ENCODE assay signal across 16 mouse cellular contexts in genomic region chr2:122125680-122126572, GRCm38 (mm10). TPM values are rescaled to one million over a fixed set of nuclear protein-coding genes. Genes with fewer than 3 reads are reported as not detected.
A peak's percentile ranks its signal among the peaks of the same experiment; 100 is the strongest.
DNase-seq lines count a peak whose midpoint lies in the region; ATAC-seq and TF ChIP-seq lines count a peak whose summit lies in the region.
"Had no signal": no experiment of that assay in that cellular context is flagged by ENCODE, and none has a peak within 500 bp of the region (broad histone marks: within the 10 kb centered on the region; RNA-seq: fewer than 3 reads in every experiment).

No protein-coding gene starts in this region.

- TF ChIP-seq POLR2A in MEL (IDR thresholded peaks at IDR 0.05; ENCODE audit: control insufficient read depth in 1 of 2, insufficient read depth in 1 of 2, low read depth in 1 of 2, low read length in 2 of 2, poor library complexity in 1 of 2), result no peak

- H3K4me3 ChIP-seq in MEL (ENCODE audit: control insufficient read depth in 1 of 2, insufficient read depth in 1 of 2, low read depth in 2 of 2, low read length in 2 of 2), result peak overlapping the region; percentile 8 to 16; a peak in 3 of 4 replicates
- H3K4me3 ChIP-seq: heart, adult 2 months; hindbrain, embryonic 15.5 days; neural tube, embryonic 12.5 days had no signal

- H3K27me3 ChIP-seq in MEL (ENCODE audit: control insufficient read depth in 1 of 2, insufficient read depth in 2 of 2, low read length in 2 of 2), result no peaks in the 10 kb centered on the region
- H3K27me3 ChIP-seq: hindbrain, embryonic 15.5 days had no signal

- H3K9ac ChIP-seq in MEL (ENCODE audit: control insufficient read depth, low read depth, low read length, poor library complexity, severe bottlenecking), result peak overlapping the region; percentile 13
- H3K9ac ChIP-seq: hindbrain, embryonic 15.5 days; neural tube, embryonic 12.5 days had no signal

- peaks cover 0 to 13% of the 10 kb centered on the region in 2 experiments; a peak in 2 of 4 replicates for H3K36me3 ChIP-seq in MEL (ENCODE audit: control insufficient read depth in 1 of 2, insufficient read depth in 2 of 2, low read length in 2 of 2)
- H3K36me3 ChIP-seq: hindbrain, embryonic 15.5 days; neural tube, embryonic 12.5 days had no signal

- H3K4me1 ChIP-seq in MEL (ENCODE audit: control insufficient read depth in 1 of 2, insufficient read depth in 2 of 2, low read length in 2 of 2), result peaks cover 11 to 29% of the 10 kb centered on the region in 2 experiments; a peak in 3 of 4 replicates
- H3K4me1 ChIP-seq: hindbrain, embryonic 15.5 days had no signal

- no peaks in the 10 kb centered on the region for H3K9me3 ChIP-seq in MEL (replicated peaks; ENCODE audit: insufficient read depth, low read length)
- H3K9me3 ChIP-seq: hindbrain, embryonic 15.5 days; neural tube, embryonic 12.5 days had no signal

- TF ChIP-seq EP300 in MEL (IDR thresholded peaks at IDR 0.05; ENCODE audit: low read depth in 1 of 2, low read length in 2 of 2), result peak; percentile 81 to 91

- no peaks in the 10 kb centered on the region for H3K79me2 ChIP-seq in MEL (ENCODE audit: control insufficient read depth, insufficient read depth, low read length, poor library complexity)

- peak; percentile 86 for DNase-seq in MEL (ENCODE audit: low read depth, low spot score)
- peak; percentile 34 for DNase-seq in liver
- DNase-seq in thymus, adult 18-20 months, result peak; percentile 19 to 53
- no peak for DNase-seq in cerebellum, adult 11-12 months
- DNase-seq in frontal cortex, postnatal 10 days (ENCODE audit: low spot score in 2 of 2), result no peak
- DNase-seq in right cerebral cortex, postnatal 36 days (ENCODE audit: low spot score in 2 of 2), result no peak
- DNase-seq: heart, adult 2 months; kidney, postnatal 4 days; lung, postnatal 4 days; right cerebral cortex, adult 18-20 months had no signal

- no peak for TF ChIP-seq CTCF in MEL (IDR thresholded peaks at IDR 0.05 in 2 of 3, conservative IDR thresholded peaks at IDR 0.05 in 1 of 3; ENCODE audit: control insufficient read depth in 1 of 3, insufficient read depth in 1 of 3, low read depth in 2 of 3, low read length in 3 of 3, poor library complexity in 1 of 3, severe bottlenecking in 1 of 3)

- peak; percentile 55 for ATAC-seq in CD4-positive, CD25-positive, alpha-beta regulatory T cell, adult 4 months
- ATAC-seq in monocyte, adult 5-6 weeks (replicated peaks; ENCODE audit: insufficient number of reproducible peaks, low FRiP score, low TSS enrichment, poor library complexity, severe bottlenecking), result no peak
- ATAC-seq: forebrain, embryonic 14.5 days had no signal

- TF ChIP-seq RAD21 in MEL (IDR thresholded peaks at IDR 0.05; ENCODE audit: low read depth, low read length), result no peak

- H3K27ac ChIP-seq in MEL (ENCODE audit: control insufficient read depth, low read depth, low read length), result peak overlapping the region; percentile 43
- H3K27ac ChIP-seq: hindbrain, embryonic 15.5 days; neural tube, embryonic 12.5 days had no signal

TF ChIP-seq in MEL, 35 proteins besides CTCF, POLR2A, EP300 and RAD21:
- TF ChIP-seq TCF12 (IDR thresholded peaks at IDR 0.05; ENCODE audit: low read depth, low read length), result peak; percentile 85
- TF ChIP-seq MAZ (IDR thresholded peaks at IDR 0.05; ENCODE audit: low read depth, low read length), result 0 out of 2 replicates have a peak, but pooled peaks have one; percentile 34
- no peak for TF ChIP-seq MEF2A (IDR thresholded peaks at IDR 0.05; ENCODE audit: extremely low read depth, insufficient replicate concordance, low read depth, low read length, poor library complexity, severe bottlenecking)
- peak; percentile 87 for TF ChIP-seq ETS1 (IDR thresholded peaks at IDR 0.05; ENCODE audit: low read depth, low read length)
- TF ChIP-seq MAX (IDR thresholded peaks at IDR 0.05; ENCODE audit: low read length), result 0 out of 2 replicates have a peak, but pooled peaks have one; percentile 19
- 0 out of 2 replicates have a peak, but pooled peaks have one; percentile 57 for TF ChIP-seq MYC (IDR thresholded peaks at IDR 0.05; ENCODE audit: low read depth, low read length)
- peak; percentile 86 for TF ChIP-seq RCOR1 (IDR thresholded peaks at IDR 0.05; ENCODE audit: low read depth, low read length)
- TF ChIP-seq TAL1 (IDR thresholded peaks at IDR 0.05; ENCODE audit: low read length), result peak; percentile 89
- no peak for TF ChIP-seq MYB (IDR thresholded peaks at IDR 0.05; ENCODE audit: low read depth, low read length)
- peak; percentile 12; the same call in 1 of the 2 replicates for TF ChIP-seq SIN3A (IDR thresholded peaks at IDR 0.05; ENCODE audit: low read length)
- peak; percentile 98 for TF ChIP-seq BHLHE40 (IDR thresholded peaks at IDR 0.05; ENCODE audit: borderline replicate concordance, low read depth, low read length)
- TF ChIP-seq TBP (IDR thresholded peaks at IDR 0.05; ENCODE audit: low read depth, low read length), result peak; percentile 67; the same call in 1 of the 2 replicates
- peak; percentile 60; the same call in 1 of the 2 replicates for TF ChIP-seq GABPA (IDR thresholded peaks at IDR 0.05; ENCODE audit: low read depth, low read length)
- TF ChIP-seq USF1 (IDR thresholded peaks at IDR 0.05; ENCODE audit: low read depth, low read length), result peak; percentile 55; the same call in 1 of the 2 replicates
- TF ChIP-seq USF2 (IDR thresholded peaks at IDR 0.05; ENCODE audit: borderline replicate concordance in 1 of 2, insufficient read depth in 1 of 2, low read depth in 1 of 2, low read length in 2 of 2), result no peak
- no peak for TF ChIP-seq JUND (IDR thresholded peaks at IDR 0.05; ENCODE audit: low read depth, low read length)
- peak; percentile 55 for TF ChIP-seq MXI1 (IDR thresholded peaks at IDR 0.05; ENCODE audit: low read depth, low read length)
- TF ChIP-seq GATA1 (IDR thresholded peaks at IDR 0.05; ENCODE audit: low read depth, low read length), result peak; percentile 79

RNA-seq across cellular contexts. Expression of gene Spg11, which starts 7.7 kb away (rescaled TPM):
- polyA plus RNA-seq in CD4-positive, CD25-positive, alpha-beta regulatory T cell, adult 4 months (2017; shearing (Covaris generic)), result 1 to 10 TPM; 5.3 to 7.4 TPM
- total RNA-seq in MEL (2012; rRNA removed), result 5.9 TPM in 2 replicates
- polyA plus RNA-seq in MEL (2012; ENCODE audit: insufficient read depth in 1 of 2, insufficient read length in 2 of 2, low read depth in 1 of 2, low replicate concordance in 2 of 2, missing spikeins in 1 of 2), result 1 to 10 TPM in 1 of 2 experiments, not detected in 1; 6.9 TPM
- total RNA-seq in monocyte, adult 5-6 weeks (2017), result 20.2 to 28.8 TPM (median 21.4 TPM) in 3 replicates

RNA-seq across cellular contexts. Expression of gene B2m, which starts 21.6 kb away (rescaled TPM):
- polyA plus RNA-seq in CD4-positive, CD25-positive, alpha-beta regulatory T cell, adult 4 months (2017; shearing (Covaris generic)), result 1,000 to 10,000 TPM; 7,747 to 9,345 TPM
- 108 and 135 TPM in 2 replicates for total RNA-seq in MEL (2012; rRNA removed)
- 1,000 to 10,000 TPM in 1 of 2 experiments, 100 to 1,000 TPM in 1; 229 to 1,161 TPM for polyA plus RNA-seq in MEL (2012; ENCODE audit: insufficient read depth in 1 of 2, insufficient read length in 2 of 2, low read depth in 1 of 2, low replicate concordance in 2 of 2, missing spikeins in 1 of 2)
- 4,524 to 5,565 TPM (median 5,404 TPM) in 3 replicates for total RNA-seq in monocyte, adult 5-6 weeks (2017)

RNA-seq across cellular contexts. Expression of gene Trim69, which starts 34.6 kb away (rescaled TPM):
- polyA plus RNA-seq in CD4-positive, CD25-positive, alpha-beta regulatory T cell, adult 4 months (2017; shearing (Covaris generic)), result under 1 TPM in 1 of 2 experiments, not detected in 1; 0.35 TPM
- total RNA-seq in MEL (2012; rRNA removed), result not detected in 2 replicates
- under 1 TPM in 1 of 2 experiments, not detected in 1; 0.04 TPM for polyA plus RNA-seq in MEL (2012; ENCODE audit: insufficient read depth in 1 of 2, insufficient read length in 2 of 2, low read depth in 1 of 2, low replicate concordance in 2 of 2, missing spikeins in 1 of 2)
- not detected in 3 replicates for total RNA-seq in monocyte, adult 5-6 weeks (2017)
- total RNA-seq: heart, adult 2 months; left cerebral cortex, postnatal 36 days had no signal
- polyA plus RNA-seq: forebrain, embryonic 14.5 days; heart, adult 2 months; hindbrain, embryonic 15.5 days; neural tube, embryonic 12.5 days had no signal

Comparison
In these comparisons a context has a peak if more than half of its experiments do, and no peak if none do; other contexts are left out.
1. DNase-seq: peak in MEL (single experiment), liver (single experiment) and thymus, adult 18-20 months (2 of 2); none in cerebellum, adult 11-12 months (single experiment), frontal cortex, postnatal 10 days (0 of 2) and right cerebral cortex, postnatal 36 days (0 of 2).
2. RNA of gene B2m, which starts 21.6 kb away (total RNA-seq): 4,524 to 5,565 TPM in monocyte, adult 5-6 weeks; 108 to 135 TPM in MEL; every median in the first group is over 10 times any median in the second.